Mouse (Mus musculus) lung, postnatal 0 days (tissue): ENCODE data around the gene Parp8. TPM values are rescaled to one million over a fixed set of nuclear protein-coding genes. Genes with fewer than 3 reads are reported as not detected.

Source experiments
- ATAC-seq: fragments of 200-750 bp; cut with Nextera tagmentation; 2 replicates; pipeline ENCODE4 v1.8.0; 2017; ENCODE audit warnings: moderate library complexity
- DNase-seq: peaks from one replicate; pipeline ENCODE4 v3.0.0-alpha.2; 2016; ENCODE audit warnings: low spot score
- H3K27ac ChIP-seq: fragments of 300-500 bp; sonication (generic); 2 replicates; pipeline ENCODE4 v1.5.1; 2014; ENCODE audit warnings: antibody characterized with exemption, mild to moderate bottlenecking, low read length, mixed read lengths
- H3K27me3 ChIP-seq: fragments of 300-500 bp; sonication (generic); replicated peaks from 2 replicates; pipeline ENCODE4 v1.6.1; 2014; ENCODE audit warnings: low read length, mixed read lengths; ENCODE audit not compliant: insufficient read depth
- H3K36me3 ChIP-seq: fragments of 300-500 bp; sonication (generic); 2 replicates; pipeline ENCODE4 v1.6.1; 2014; ENCODE audit warnings: low read length, mixed read lengths; ENCODE audit not compliant: insufficient read depth
- H3K4me1 ChIP-seq: fragments of 300-500 bp; sonication (generic); 2 replicates; pipeline ENCODE4 v1.6.1; 2014; ENCODE audit warnings: antibody characterized with exemption, low read depth, low read length, mixed read lengths; ENCODE audit not compliant: insufficient read depth
- H3K4me2 ChIP-seq: fragments of 300-500 bp; sonication (generic); replicated peaks from 2 replicates; pipeline ENCODE4 v1.6.1; 2014; ENCODE audit warnings: low read depth, mild to moderate bottlenecking, low read length, moderate library complexity, mixed read lengths
- H3K4me3 ChIP-seq: fragments of 300-500 bp; sonication (generic); 2 replicates; pipeline ENCODE4 v1.5.1; 2014; ENCODE audit warnings: low read depth, low read length
- H3K9ac ChIP-seq: fragments of 300-500 bp; sonication (generic); replicated peaks from 2 replicates; pipeline ENCODE4 v1.6.1; 2014; ENCODE audit warnings: low read depth, mild to moderate bottlenecking
- H3K9me3 ChIP-seq: fragments of 300-500 bp; sonication (generic); 2 replicates; pipeline ENCODE4 v1.6.1; 2016; ENCODE audit warnings: low read length, mixed read lengths
- CTCF ChIP-seq: IDR thresholded peaks from 2 replicates; pipeline ENCODE4 v1.5.1; 2016; ENCODE audit warnings: antibody characterized with exemption, mild to moderate bottlenecking
- EP300 ChIP-seq: IDR thresholded peaks from 2 replicates; pipeline ENCODE4 v1.6.1; 2016; ENCODE audit warnings: antibody characterized with exemption, mild to moderate bottlenecking, control low read depth
- WGBS: fragments of 180-500 bp; shearing (Covaris S2); extraction: QIAGEN DNeasy Blood & Tissue Kit; methylation state at CpG from one replicate; pipeline ENCODE4 v1.1.7; 2014; 5-methylcytosine and 5-hydroxymethylcytosine counted together
- polyA plus RNA-seq: library from polyadenylated mRNA; unstranded; fragments of >200 nt; fragmentation: Nextera tagmentation; extraction: Ambion mirVana; gene quantifications from 2 replicates; pipeline ENCODE4 v1.2.1, GENCODE M21; 2015

The Parp8 gene
- polyA plus RNA-seq, 1 experiment from 2014 or later, result 5.6 TPM

DNA sequence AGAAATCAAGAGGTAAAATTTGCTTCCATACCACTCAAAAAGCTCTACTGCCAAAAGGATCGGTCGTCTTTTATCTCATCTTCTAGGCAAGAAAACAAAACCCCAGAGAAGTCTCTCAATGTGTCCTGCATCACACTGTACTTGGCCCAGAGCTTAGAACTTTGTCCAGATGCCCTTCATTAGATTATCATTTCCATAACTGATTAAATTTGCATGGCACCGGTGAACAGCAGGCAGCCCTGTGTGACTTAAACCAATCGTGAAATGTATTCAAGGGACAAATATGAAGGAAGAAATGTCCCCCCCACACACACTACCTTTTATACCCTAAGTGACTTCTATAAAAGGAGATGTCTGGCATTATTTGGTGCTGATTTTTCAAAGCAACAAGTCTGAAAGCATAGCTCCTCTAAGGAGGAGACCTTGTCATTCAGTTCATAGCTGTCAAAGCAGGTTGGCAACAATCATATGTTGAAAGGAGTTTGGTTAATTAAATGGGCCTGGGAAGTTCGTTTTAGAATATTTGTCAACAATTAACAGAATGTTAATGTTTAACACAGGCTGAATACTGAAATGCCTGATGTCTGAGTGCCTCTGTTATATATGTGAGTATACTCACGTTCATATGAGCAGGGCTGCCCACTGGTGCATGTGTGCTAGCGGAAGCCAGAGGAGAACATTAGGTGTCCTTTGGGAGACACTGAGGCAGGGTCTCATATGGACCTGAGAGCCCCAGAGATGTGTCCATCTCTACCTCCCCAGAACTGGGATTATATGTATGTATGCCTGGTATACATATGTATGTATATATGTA, 66.4 kb downstream of the Parp8 start:
- Histone ChIP-seq H3K27me3 (no peaks in the 10 kb centered on the region), H3K9me3 (no peaks in the 10 kb centered on the region), H3K36me3 (no peaks in the 10 kb centered on the region), H3K4me2 (no peak overlapping the region), H3K4me1 (no peaks in the 10 kb centered on the region), H3K27ac (no peak overlapping the region), H3K4me3 (no peak overlapping the region), H3K9ac (no peak overlapping the region)
- TF ChIP-seq CTCF (no peak), EP300 (no peak)
- no peak for DNase-seq
- WGBS, result 81% methylated on average over 7 of the region's 7 CpGs
- ATAC-seq, result no peak

DNA sequence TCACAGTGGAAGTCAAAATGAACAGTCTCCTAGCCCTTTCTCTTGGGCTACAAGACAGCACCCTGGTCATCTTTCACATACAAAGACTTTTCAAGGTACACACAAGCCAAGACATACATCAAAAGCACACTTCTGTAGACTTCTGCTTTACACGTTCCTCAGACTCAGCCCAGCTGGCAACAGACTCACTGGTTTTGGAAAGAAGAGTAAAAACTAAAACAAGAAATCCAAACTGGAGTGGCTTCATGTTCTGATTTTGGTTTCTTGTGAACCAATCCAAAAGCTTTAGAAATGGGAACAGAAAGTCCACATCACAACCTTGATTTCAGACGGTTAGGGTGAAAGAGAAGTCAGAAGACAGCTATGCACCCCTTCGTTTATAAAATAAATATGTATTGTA, 67.8 kb downstream of the Parp8 start:
- Histone ChIP-seq H3K4me3 (no peak overlapping the region), H3K4me2 (no peak overlapping the region), H3K36me3 (no peaks in the 10 kb centered on the region), H3K27ac (no peak overlapping the region), H3K9me3 (no peaks in the 10 kb centered on the region), H3K27me3 (no peaks in the 10 kb centered on the region), H3K9ac (no peak overlapping the region), H3K4me1 (no peaks in the 10 kb centered on the region)
- ATAC-seq, result no peak
- no peak for DNase-seq
- 48% methylated on average over 3 of the region's 3 CpGs for WGBS
- TF ChIP-seq EP300, result no peak
- TF ChIP-seq CTCF, result no peak

DNA sequence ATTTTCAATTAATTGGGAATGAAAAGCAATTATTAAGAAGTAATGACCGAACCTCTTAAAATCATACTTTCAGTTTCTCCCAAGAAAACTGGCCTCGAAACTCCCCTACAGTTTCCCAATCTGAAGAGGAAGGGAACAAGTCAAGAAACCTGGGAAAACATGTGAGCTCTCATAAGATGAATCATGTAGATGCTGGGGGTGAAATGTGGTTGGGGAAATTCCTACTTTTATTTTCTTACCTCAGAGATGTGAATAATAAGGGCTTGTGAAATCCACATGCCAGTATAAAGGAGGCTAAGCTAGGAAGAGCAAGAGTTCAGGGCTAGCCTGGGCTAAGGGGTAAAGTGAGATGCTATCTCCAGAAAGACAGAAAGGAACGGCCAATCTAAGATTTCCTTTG, 74.0 kb downstream of the Parp8 start:
- WGBS, result 90% methylated on average over 3 of the region's 3 CpGs
- DNase-seq (no peak), ATAC-seq (no peak)
- Histone ChIP-seq H3K9ac (no peak overlapping the region), H3K36me3 (no peaks in the 10 kb centered on the region), H3K4me2 (no peak overlapping the region), H3K9me3 (no peaks in the 10 kb centered on the region), H3K27ac (no peak overlapping the region), H3K4me1 (no peaks in the 10 kb centered on the region), H3K4me3 (no peak overlapping the region), H3K27me3 (no peaks in the 10 kb centered on the region)
- TF ChIP-seq EP300 (no peak), CTCF (no peak)

DNA sequence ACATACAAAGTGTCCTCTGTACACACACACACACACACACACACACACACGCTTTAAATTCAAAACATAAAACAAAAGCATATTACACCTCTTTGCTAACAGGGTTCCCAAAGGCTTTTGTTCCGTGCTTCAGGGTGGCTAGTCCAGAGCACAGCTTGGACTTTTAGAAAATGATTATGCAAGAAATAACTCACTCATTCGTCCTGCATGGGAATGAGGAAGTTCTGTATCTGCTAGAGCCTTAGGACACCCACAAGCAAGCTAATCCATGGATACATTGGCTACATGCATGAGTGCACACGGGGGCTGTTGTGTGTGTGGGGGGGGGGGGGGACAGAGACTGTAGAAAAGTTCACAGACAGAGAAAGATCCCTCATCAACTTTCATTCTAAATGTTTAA, 75.8 kb downstream of the Parp8 start:
- no peaks in the 10 kb centered on the region for H3K27me3 ChIP-seq
- no peak for ATAC-seq

DNA sequence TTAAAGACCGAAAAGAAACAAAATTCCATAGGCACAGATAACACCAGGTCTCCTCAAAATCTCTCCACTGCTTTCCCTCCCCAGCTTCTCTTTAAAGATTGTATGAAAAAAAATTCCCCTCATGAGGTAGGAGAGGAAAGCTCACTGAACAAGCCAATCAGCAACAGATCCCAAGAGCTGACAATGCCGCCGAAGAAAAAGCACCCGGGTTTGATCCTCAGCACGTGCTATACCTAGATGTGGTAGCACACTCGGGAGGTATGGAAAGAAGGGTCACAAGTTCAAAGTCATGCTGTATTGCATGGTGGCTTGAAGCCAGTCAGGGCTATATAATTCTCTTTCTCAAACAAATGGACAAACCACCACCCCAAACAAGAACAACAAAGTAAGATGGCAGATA, 76.3 kb downstream of the Parp8 start:
- TF ChIP-seq EP300 (no peak), CTCF (no peak)
- DNase-seq (no peak), ATAC-seq (no peak)
- H3K4me2 ChIP-seq, result no peak overlapping the region
- H3K4me3 ChIP-seq, result no peak overlapping the region
- H3K36me3 ChIP-seq, result no peaks in the 10 kb centered on the region
- no peaks in the 10 kb centered on the region for H3K4me1 ChIP-seq
- no peak overlapping the region for H3K9ac ChIP-seq
- 86% methylated on average over 6 of the region's 6 CpGs for WGBS
- no peak overlapping the region for H3K27ac ChIP-seq
- no peaks in the 10 kb centered on the region for H3K9me3 ChIP-seq
- H3K27me3 ChIP-seq, result no peaks in the 10 kb centered on the region

More for the DNA sequence above, 75.8 kb downstream of the Parp8 start:
- Histone ChIP-seq H3K9ac (no peak overlapping the region), H3K36me3 (no peaks in the 10 kb centered on the region), H3K4me3 (no peak overlapping the region), H3K27ac (no peak overlapping the region), H3K4me1 (no peaks in the 10 kb centered on the region), H3K9me3 (no peaks in the 10 kb centered on the region), H3K4me2 (no peak overlapping the region)
- TF ChIP-seq CTCF (no peak), EP300 (no peak)
- WGBS, result 68% methylated on average over 4 of the region's 4 CpGs
- peak; percentile 22 for DNase-seq

DNA sequence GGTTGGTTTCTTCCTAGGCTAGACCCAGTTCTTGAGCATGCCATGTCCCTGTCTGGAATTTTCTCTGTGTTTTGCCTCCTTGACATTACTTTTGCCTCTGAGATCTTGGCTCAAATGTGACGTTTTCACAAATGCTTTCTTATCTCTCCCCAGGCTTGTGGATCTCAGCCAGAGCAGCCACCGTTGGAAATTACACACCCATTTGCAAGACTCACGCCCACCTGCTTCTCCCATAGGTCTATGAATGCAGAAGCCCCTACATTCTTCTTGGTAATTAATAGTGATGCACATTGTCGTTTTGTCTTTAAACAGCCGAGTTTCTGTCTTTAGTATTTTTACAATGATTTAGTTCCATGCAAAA, 77.1 kb downstream of the Parp8 start:
- TF ChIP-seq CTCF (no peak), EP300 (no peak)
- H3K4me2 ChIP-seq, result no peak overlapping the region
- H3K36me3 ChIP-seq, result no peaks in the 10 kb centered on the region
- H3K4me3 ChIP-seq, result no peak overlapping the region
- H3K27me3 ChIP-seq, result no peaks in the 10 kb centered on the region
- WGBS, result 51% methylated on average over 5 of the region's 5 CpGs
- ATAC-seq, result no peak
- H3K9ac ChIP-seq, result no peak overlapping the region
- H3K9me3 ChIP-seq, result no peaks in the 10 kb centered on the region
- H3K27ac ChIP-seq, result no peak overlapping the region
- no peaks in the 10 kb centered on the region for H3K4me1 ChIP-seq
- DNase-seq, result no peak
